In genomic region chr5:136565311-136565811, GRCm38 (mm10) we compare ENCODE assay signal across 7 mouse cellular contexts. TPM values are rescaled to one million over a fixed set of nuclear protein-coding genes. Genes with fewer than 3 reads are reported as not detected.
DNase-seq lines count a peak whose midpoint lies in the region; ATAC-seq and TF ChIP-seq lines count a peak whose summit lies in the region.

No protein-coding gene starts in this region.

- no peaks in the 10 kb centered on the region for H3K9me3 ChIP-seq in forebrain, postnatal 0 days (ENCODE audit: low read length)
- H3K9me3 ChIP-seq in hindbrain, embryonic 11.5 days (ENCODE audit: control insufficient read depth, low read length) = no peaks in the 10 kb centered on the region
- no peaks in the 10 kb centered on the region for H3K9me3 ChIP-seq in limb, embryonic 12.5 days
- H3K9me3 ChIP-seq in midbrain, embryonic 12.5 days = no peaks in the 10 kb centered on the region

- peak overlapping the region; percentile 93 for H3K4me2 ChIP-seq in forebrain, postnatal 0 days (ENCODE audit: low read depth)
- H3K4me2 ChIP-seq in hindbrain, embryonic 11.5 days (replicated peaks; ENCODE audit: low read depth, low read length) = peak overlapping the region; percentile 88
- H3K4me2 ChIP-seq in limb, embryonic 12.5 days = peak overlapping the region; percentile 96
- H3K4me2 ChIP-seq in midbrain, embryonic 12.5 days (replicated peaks) = peak overlapping the region; percentile 97

- no peaks in the 10 kb centered on the region for H3K4me1 ChIP-seq in cerebellum, adult 2 months (ENCODE audit: control insufficient read depth, insufficient read depth, low read length)
- no peaks in the 10 kb centered on the region for H3K4me1 ChIP-seq in forebrain, postnatal 0 days (ENCODE audit: insufficient read depth)
- H3K4me1 ChIP-seq in hindbrain, embryonic 11.5 days (replicated peaks; ENCODE audit: control insufficient read depth, insufficient read depth, low read length) = 0 out of 2 replicates have a peak, but pooled peaks cover 6% of the 10 kb centered on the region
- peaks cover 57% of the 10 kb centered on the region for H3K4me1 ChIP-seq in limb, embryonic 12.5 days (replicated peaks)
- peaks cover 39% of the 10 kb centered on the region for H3K4me1 ChIP-seq in midbrain, embryonic 12.5 days
- peaks cover 10% of the 10 kb centered on the region for H3K4me1 ChIP-seq in spleen, adult 2 months (ENCODE audit: control insufficient read depth, insufficient read depth, insufficient read length)

- WGBS in cerebellum, adult 2 months = under 1% methylated on average over 32 of the region's 32 CpGs
- under 1% methylated on average over 32 of the region's 32 CpGs for WGBS in forebrain, postnatal 0 days
- under 1% methylated on average over 32 of the region's 32 CpGs for WGBS in hindbrain, embryonic 11.5 days
- under 1% methylated on average over 32 of the region's 32 CpGs for WGBS in limb, embryonic 12.5 days
- under 1% methylated on average over 32 of the region's 32 CpGs for WGBS in midbrain, embryonic 12.5 days
- 2% methylated on average over 32 of the region's 32 CpGs for WGBS in spleen, adult 2 months

- ATAC-seq in forebrain, postnatal 0 days = no peak
- ATAC-seq in hindbrain, embryonic 11.5 days (ENCODE audit: low FRiP score) = no peak
- no peak for ATAC-seq in limb, embryonic 12.5 days (ENCODE audit: insufficient number of reproducible peaks, insufficient read depth, low FRiP score, low TSS enrichment, low read depth)
- no peak for ATAC-seq in midbrain, embryonic 12.5 days (ENCODE audit: low FRiP score, low read depth)

- no peak for TF ChIP-seq POLR2A in cerebellum, adult 2 months (IDR thresholded peaks at IDR 0.05; ENCODE audit: borderline replicate concordance, insufficient read depth, low read length)
- no peak for TF ChIP-seq POLR2A in spleen, adult 2 months (IDR thresholded peaks at IDR 0.05; ENCODE audit: low read depth, low read length)

- peak overlapping the region; percentile 87 for H3K9ac ChIP-seq in forebrain, postnatal 0 days
- peak overlapping the region; percentile 97 for H3K9ac ChIP-seq in hindbrain, embryonic 11.5 days (ENCODE audit: low read depth, low read length)
- peak overlapping the region; percentile 90 for H3K9ac ChIP-seq in limb, embryonic 12.5 days (replicated peaks)
- H3K9ac ChIP-seq in midbrain, embryonic 12.5 days (replicated peaks) = peak overlapping the region; percentile 93

- H3K36me3 ChIP-seq in forebrain, postnatal 0 days (ENCODE audit: insufficient read depth) = no peaks in the 10 kb centered on the region
- no peaks in the 10 kb centered on the region for H3K36me3 ChIP-seq in hindbrain, embryonic 11.5 days (ENCODE audit: control insufficient read depth, insufficient read depth, low read length)
- H3K36me3 ChIP-seq in limb, embryonic 12.5 days = no peaks in the 10 kb centered on the region
- H3K36me3 ChIP-seq in midbrain, embryonic 12.5 days = no peaks in the 10 kb centered on the region
- no peaks in the 10 kb centered on the region for H3K36me3 ChIP-seq in spleen, adult 2 months (ENCODE audit: control insufficient read depth, insufficient read depth, low read length)

- no peaks in the 10 kb centered on the region for H3K27me3 ChIP-seq in cerebellum, adult 2 months (ENCODE audit: control insufficient read depth, insufficient read depth, low read length)
- peaks cover 14% of the 10 kb centered on the region; the same call in 1 of the 2 replicates for H3K27me3 ChIP-seq in forebrain, postnatal 0 days (ENCODE audit: insufficient read depth, low read length)
- peaks cover 10% of the 10 kb centered on the region for H3K27me3 ChIP-seq in hindbrain, embryonic 11.5 days (ENCODE audit: control insufficient read depth, insufficient read depth, low read length)
- H3K27me3 ChIP-seq in limb, embryonic 12.5 days = peaks cover 24% of the 10 kb centered on the region
- peaks cover 23% of the 10 kb centered on the region for H3K27me3 ChIP-seq in midbrain, embryonic 12.5 days
- 0 out of 2 replicates have a peak, but pooled peaks cover 3% of the 10 kb centered on the region for H3K27me3 ChIP-seq in spleen, adult 2 months (ENCODE audit: control insufficient read depth, insufficient read depth, low read length)

- peak overlapping the region; percentile 100 for H3K27ac ChIP-seq in cerebellum, adult 2 months (ENCODE audit: insufficient read depth, low read length)
- peak overlapping the region; percentile 86 for H3K27ac ChIP-seq in forebrain, postnatal 0 days (ENCODE audit: low read depth, low read length)
- H3K27ac ChIP-seq in hindbrain, embryonic 11.5 days (ENCODE audit: low read depth, low read length) = peak overlapping the region; percentile 96; the same call in 1 of the 2 replicates
- H3K27ac ChIP-seq in limb, embryonic 12.5 days = peak overlapping the region; percentile 89
- peak overlapping the region; percentile 97 for H3K27ac ChIP-seq in midbrain, embryonic 12.5 days (replicated peaks)
- 0 out of 2 replicates have a peak overlapping the region, but pooled peaks have one; percentile 83 for H3K27ac ChIP-seq in spleen, adult 2 months (ENCODE audit: insufficient read depth, low read length)

- DNase-seq in ZHBTc4 (ENCODE audit: low read depth, low spot score) = peak; percentile 34
- peak; percentile 46 to 70 for DNase-seq in cerebellum, adult 2 months
- DNase-seq in forebrain, postnatal 0 days = peak; percentile 16
- DNase-seq in hindbrain, embryonic 11.5 days (ENCODE audit: low spot score) = peak; percentile 64
- DNase-seq in spleen, adult 2 months (ENCODE audit: low read depth in 1 of 2, low spot score in 2 of 2) = peak in 1 of 2 experiments; percentile 30

- TF ChIP-seq CTCF in cerebellum, adult 2 months (IDR thresholded peaks at IDR 0.05; ENCODE audit: borderline replicate concordance, insufficient read depth, low read depth, low read length) = no peak
- no peak for TF ChIP-seq CTCF in forebrain, postnatal 0 days (IDR thresholded peaks at IDR 0.05; ENCODE audit: low read depth)
- TF ChIP-seq CTCF in spleen, adult 2 months (IDR thresholded peaks at IDR 0.05; ENCODE audit: extremely low read depth, insufficient read depth, insufficient read length, insufficient replicate concordance) = no peak

- peak overlapping the region; percentile 85 for H3K4me3 ChIP-seq in cerebellum, adult 2 months (replicated peaks; ENCODE audit: insufficient read depth, low read depth, low read length)
- peak overlapping the region; percentile 80 for H3K4me3 ChIP-seq in forebrain, postnatal 0 days (ENCODE audit: low read depth, low read length)
- H3K4me3 ChIP-seq in hindbrain, embryonic 11.5 days (ENCODE audit: low read depth, low read length) = peak overlapping the region; percentile 80
- peak overlapping the region; percentile 91 for H3K4me3 ChIP-seq in limb, embryonic 12.5 days (replicated peaks)
- H3K4me3 ChIP-seq in midbrain, embryonic 12.5 days = peak overlapping the region; percentile 85
- peak overlapping the region; percentile 100 for H3K4me3 ChIP-seq in spleen, adult 2 months (ENCODE audit: extremely low read depth, insufficient read depth, insufficient read length)

RNA-seq across cellular contexts. Expression of gene Cux1, which starts 1.9 kb away (rescaled TPM):
- 69.2 and 74.4 TPM in 2 replicates for polyA plus RNA-seq in cerebellum, adult 2 months (2012; rRNA removed)
- 124 and 141 TPM in 2 replicates for total RNA-seq in forebrain, postnatal 0 days (2014; rRNA removed)
- polyA plus RNA-seq in forebrain, postnatal 0 days (2015; fragmentation: Nextera tagmentation; extraction: Ambion mirVana) = 82.9 and 86.0 TPM in 2 replicates
- polyA plus RNA-seq in hindbrain, embryonic 11.5 days (2014; fragmentation: Nextera tagmentation; extraction: Ambion mirVana) = 103 and 107 TPM in 2 replicates
- polyA plus RNA-seq in limb, embryonic 12.5 days (2016; fragmentation: Nextera tagmentation; extraction: Ambion mirVana) = 82.3 and 84.4 TPM in 2 replicates
- 150 and 159 TPM in 2 replicates for polyA plus RNA-seq in midbrain, embryonic 12.5 days (2016; fragmentation: Nextera tagmentation; extraction: Ambion mirVana)
- polyA plus RNA-seq in spleen, adult 2 months (2012; rRNA removed) = 24.7 and 28.4 TPM in 2 replicates
